Mouse (Mus musculus) kidney, postnatal 4 days (tissue): ENCODE results near the gene Adgrg3.
A peak's percentile ranks its signal among the peaks of the same experiment; 100 is the strongest.

Source experiments
- DNase-seq, 2 experiments: peaks; one replicate each; pipeline ENCODE4 v3.0.0; 2021; ENCODE audit warnings: mixed read lengths in 2 of 2

Adgrg3 gene

DNA sequence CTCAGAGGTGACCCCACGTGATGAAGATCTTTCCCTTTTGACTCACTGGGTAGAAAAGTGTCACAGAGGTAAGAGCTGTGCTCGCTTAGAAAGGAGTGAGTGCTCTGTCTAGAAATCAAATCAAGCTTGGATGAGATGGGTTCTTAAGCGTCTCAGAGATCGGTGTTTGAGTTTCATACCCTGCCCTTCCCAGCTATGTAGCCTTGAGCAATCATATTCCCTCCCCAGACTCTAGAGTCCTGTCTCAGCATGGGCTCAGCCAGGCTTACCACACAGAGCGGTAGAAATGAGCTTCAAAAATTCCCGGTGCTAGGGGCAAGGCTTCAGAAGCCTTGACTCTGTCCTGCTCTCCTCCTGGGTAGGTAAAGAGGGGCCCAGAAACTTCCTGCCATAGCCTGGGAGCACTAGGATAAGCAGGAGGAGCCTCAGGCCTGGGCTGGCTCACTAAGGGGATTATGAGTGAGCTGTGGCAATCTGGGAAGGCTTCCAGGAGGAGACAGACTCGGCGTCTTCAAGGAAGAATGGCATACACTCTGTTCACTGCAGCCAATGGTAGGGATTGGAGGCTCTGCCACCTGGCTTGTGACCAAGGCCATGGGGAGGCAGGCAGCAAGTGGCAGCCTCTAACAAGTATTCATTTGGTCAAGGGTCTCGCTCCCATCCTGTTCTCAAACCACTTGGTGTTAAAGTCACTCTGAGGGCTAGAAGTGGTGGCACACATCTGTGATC lies 24.3 kb upstream of the Adgrg3 start:
- DNase-seq: no peak

- peak; percentile 81 to 86 for DNase-seq
These were observed 23.5 kb upstream of the Adgrg3 start for GRCm38 (mm10) chr8:94994006-94994405.

- no peak for DNase-seq
These were observed 23.0 kb upstream of the Adgrg3 start for GRCm38 (mm10) chr8:94994510-94994909.

GRCm38 (mm10) chr8:94995336-94995893 lies 22.1 kb upstream of the Adgrg3 start:
- no peak for DNase-seq

DNA sequence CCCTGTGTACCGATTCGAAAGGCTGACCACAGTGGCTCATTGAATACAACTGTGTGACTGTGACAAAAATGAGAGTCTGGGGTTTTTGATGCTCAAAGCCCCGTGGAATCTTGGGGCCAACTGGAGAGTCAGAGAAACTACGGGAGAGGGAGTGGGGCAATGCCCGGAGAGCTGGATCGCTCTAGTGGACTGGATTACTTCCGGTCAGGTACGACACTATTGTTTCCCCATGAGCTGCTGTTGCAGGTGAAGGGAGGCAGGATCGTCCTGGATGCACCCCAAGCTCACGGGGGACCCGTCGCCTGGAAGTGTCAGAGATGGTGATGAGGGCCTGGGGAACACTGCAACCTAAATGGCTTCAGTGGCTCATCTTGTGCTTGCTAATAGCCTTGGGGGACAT lies 21.5 kb upstream of the Adgrg3 start:
- no peak for DNase-seq

DNA sequence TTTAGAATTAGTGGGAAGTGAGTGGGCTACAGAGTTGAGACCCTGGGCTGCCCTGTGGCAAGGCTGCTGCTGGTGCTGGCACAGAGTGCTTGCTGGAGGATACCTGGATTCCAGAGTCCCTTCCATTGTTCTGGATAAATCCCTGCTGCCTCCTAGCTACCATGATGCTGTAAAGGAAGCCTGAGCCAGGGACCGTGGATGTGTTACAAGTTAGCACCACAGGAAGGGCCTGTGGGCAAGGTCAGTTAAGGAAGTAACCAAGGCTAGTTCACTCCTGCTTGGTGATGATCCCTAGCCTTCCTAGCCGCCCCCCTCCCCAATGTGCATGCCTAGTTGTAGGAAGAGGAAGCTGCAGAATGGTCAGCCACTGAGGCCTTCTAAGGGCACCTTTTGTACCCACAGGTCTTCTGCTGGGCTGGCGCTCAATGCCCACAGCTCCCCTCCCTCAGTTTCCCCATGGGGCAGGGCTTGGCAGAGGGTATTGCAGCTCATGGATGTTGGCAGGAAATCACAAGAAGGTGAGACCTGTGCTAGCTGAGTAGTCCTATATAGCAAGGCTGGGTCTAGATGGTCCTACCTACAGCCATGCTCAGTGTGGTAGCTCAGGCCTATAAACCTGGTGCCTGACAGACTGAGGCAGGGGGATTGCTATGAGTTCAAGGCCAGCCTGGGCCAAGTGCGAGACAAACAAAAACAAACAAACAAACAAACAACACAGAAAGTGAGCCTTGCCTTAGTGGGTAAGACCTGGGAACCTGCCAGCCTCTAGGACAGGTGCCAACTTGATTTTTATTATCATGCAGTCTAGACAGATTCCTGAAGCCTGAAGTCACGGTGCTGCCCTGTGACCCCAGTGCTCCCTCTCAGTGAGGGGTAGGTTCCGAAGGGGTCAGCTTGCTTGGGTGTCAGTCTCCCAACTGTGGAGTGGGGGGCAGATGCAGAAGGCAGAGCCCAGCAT lies 20.3 kb upstream of the Adgrg3 start:
- peak in 1 of 2 experiments; percentile 61 for DNase-seq

GRCm38 (mm10) chr8:94997857-94998243 lies 19.6 kb upstream of the Adgrg3 start:
- DNase-seq: no peak

- no peak for DNase-seq
These were observed 19.1 kb upstream of the Adgrg3 start for GRCm38 (mm10) chr8:94998431-94998830.

- no peak for DNase-seq
These were observed 18.5 kb upstream of the Adgrg3 start for GRCm38 (mm10) chr8:94999004-94999403.

DNA sequence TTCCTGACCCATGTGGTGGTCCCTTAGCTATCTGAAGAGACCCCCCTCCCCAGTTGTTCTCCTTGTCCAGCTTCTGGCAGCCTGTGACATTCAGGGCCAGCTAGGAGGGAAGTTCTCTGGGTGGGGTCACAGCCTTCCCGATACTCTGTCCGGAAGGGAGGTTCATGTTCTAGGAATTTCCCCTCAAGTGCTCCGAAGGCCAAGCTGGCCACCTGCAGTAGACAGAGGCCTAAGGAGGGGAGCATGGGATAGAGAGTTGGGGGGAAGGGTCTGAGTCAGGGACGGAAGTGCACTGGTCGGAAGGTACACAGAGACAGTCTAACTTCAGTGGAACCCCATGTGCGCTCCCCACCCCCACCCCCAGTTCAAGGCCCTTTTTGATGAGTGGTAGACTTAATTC lies 17.5 kb upstream of the Adgrg3 start:
- DNase-seq: peak in 1 of 2 experiments; percentile 50

DNA sequence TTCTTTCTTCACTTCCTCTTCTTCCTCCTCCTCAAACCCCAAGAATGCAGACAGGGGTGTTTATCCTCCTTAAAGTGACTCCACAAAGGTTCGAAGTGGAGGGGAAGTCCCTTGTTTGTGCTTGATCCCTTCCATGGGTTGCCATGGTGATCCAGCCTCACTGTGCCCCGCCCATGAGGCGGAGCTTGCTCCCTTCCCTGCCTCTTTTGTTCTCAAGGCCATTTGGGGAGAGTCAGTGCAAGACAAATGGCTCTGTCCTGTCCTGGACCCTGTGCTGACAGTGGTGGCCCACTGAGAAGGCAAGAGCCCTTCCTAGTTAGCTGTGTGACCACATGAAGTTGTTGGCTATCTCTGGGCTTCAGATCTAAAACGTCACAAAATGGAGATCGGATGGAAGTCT lies 16.8 kb upstream of the Adgrg3 start:
- peak; percentile 69 to 80 for DNase-seq

GRCm38 (mm10) chr8:95001165-95001564 lies 16.3 kb upstream of the Adgrg3 start:
- no peak for DNase-seq

GRCm38 (mm10) chr8:95001655-95002054 lies 15.8 kb upstream of the Adgrg3 start:
- peak; percentile 82 to 87 for DNase-seq

DNA sequence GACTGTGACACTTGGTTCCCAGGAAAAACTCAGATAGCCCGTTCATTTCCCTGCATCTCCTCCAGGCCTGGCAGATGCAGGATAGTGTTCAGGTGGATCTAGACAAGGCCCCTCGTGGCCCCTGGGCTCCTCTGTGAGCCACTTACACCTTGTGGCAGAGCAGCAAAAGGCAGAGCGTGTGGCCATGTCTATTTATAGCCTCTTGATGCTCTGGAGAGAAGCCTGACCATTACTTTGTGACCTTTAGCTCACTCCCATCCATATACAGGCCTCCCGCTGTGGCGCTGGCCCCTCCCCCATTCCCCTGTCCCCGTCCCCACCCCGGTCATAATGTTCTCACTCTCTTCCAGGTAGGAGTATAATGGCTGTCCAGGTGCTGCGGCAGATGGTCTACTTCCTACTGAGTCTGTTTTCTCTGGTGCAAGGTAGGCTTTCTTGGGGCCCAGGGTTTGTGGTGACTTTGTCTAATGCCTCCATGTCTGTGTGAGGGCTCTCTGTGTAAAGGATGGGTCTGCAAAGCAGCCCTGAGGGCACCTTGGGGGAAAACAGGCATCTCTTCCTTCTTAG lies 15.3 kb upstream of the Adgrg3 start:
- DNase-seq: no peak

- DNase-seq: no peak
These were observed 5.0 kb upstream of the Adgrg3 start for GRCm38 (mm10) chr8:95012442-95012919.

DNA sequence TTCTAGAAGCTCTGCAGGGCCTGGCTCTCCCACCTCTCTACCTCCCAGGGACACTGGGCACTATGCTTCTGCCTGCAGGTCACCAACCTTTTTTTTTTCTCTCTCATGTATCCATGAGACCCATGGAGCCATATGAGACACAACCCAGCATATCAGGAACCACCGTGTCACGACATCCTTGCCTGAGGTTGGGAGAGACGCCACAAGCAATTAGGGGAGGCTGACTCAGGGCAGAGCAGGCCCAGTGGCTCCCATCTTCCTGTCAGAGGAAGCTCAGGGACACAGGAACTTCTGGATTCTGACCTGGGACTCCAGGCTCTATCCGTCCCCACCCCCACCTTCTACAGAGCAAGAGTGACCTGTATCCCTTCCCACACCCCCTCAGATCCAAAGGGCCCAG lies 1.6 kb upstream of the Adgrg3 start:
- no peak for DNase-seq

DNA sequence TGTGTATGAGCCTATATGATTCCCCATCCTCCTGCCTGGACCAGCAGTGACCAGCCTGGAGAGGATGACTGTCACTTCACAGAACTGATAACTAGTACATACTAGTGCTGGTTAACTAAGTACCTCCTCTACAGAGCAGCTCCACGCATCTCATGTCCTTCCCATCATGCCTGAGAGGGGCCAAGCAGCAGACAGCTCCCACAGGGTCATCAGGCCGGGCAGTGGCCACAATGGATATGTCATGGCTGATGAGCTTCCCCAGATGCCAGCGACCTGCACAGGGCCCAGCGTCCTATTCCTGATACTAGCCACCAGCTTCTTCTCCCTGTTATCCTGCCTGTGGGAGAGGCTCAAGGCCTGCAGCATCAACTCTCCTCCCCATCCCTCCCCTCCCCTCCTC lies 808 bp upstream of the Adgrg3 start:
- no peak for DNase-seq

DNA sequence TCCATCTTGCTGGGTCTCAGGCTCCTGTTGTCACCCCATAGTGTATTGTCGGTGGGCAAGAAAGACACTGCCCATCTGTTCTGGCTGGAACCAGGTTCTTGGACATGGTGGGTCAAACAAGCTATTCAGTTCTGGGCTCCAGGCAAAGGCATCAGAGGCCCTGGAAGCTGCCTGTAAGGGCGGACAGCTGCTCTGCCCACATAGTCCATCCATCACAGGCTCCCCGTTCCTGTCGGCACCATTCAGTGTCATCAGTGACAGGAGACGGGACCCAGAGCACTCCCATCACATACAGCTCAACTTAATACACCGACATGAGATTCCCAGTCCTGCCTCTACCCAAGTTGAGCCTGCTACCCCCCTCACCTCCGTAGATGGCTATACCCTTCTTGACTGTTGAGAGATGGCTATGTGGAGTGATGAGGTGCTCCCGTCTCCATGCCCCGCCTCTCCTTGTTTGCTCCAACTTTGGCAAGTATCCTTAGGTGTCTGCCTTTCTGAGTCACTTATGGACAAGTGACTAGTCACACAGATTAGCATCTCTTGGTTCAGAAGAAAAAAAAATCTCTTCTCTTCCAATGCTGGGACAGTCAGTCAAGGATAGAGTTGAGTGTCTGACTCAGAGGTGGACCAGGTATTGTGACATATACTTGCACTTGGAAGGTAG lies 610 bp downstream of the Adgrg3 start:
- no peak for DNase-seq

GRCm38 (mm10) chr8:95020293-95020777 lies 2.8 kb downstream of the Adgrg3 start:
- peak; percentile 34 to 52 for DNase-seq

- no peak for DNase-seq
These were observed 3.3 kb downstream of the Adgrg3 start for GRCm38 (mm10) chr8:95020821-95021220.

DNA sequence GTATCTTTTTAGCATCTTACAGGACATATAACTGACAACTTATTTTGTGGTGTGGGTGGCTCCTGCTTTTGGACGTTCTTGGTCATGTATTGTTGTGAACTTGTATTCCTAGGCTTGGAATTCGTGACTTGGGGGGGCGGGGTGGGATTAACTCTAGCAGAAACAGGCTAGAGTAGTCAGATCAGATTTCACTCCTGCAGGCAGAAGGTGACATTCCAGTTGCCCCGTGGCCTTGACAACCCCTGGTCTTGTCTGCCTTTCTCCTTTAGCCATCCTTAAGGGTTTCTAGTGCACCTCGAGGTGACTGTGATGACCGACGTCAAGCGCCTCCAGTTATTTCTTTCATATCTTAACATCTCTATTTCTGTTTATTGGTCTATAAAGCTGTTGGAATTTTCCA lies 5.7 kb downstream of the Adgrg3 start:
- DNase-seq: no peak

GRCm38 (mm10) chr8:95024387-95024786 lies 6.9 kb downstream of the Adgrg3 start:
- no peak for DNase-seq
